Mouse (Mus musculus): ENCODE measurements at regions not wholly inside any gene's neighbourhood (a gene's known extent, or its start where the extent isn't known, plus 50 kb on each side); places are given as distances from the start of the nearest gene placed in this dataset.

- intact Hi-C loops (cut with DNase I), result no loop called here
- no peaks in the 10 kb centered on the region for H3K36me3 ChIP-seq (ENCODE audit: control insufficient read depth, insufficient read depth, low read length)
- no peaks in the 10 kb centered on the region for H3K27me3 ChIP-seq (ENCODE audit: control insufficient read depth, insufficient read depth, low read length)
- no peaks in the 10 kb centered on the region for H3K79me2 ChIP-seq (replicated peaks; ENCODE audit: control insufficient read depth, insufficient read depth, low read length)
- H3K27ac ChIP-seq, result no peak overlapping the region
- no peak for DNase-seq
- H3K4me3 ChIP-seq, result no peak overlapping the region
- no peaks in the 10 kb centered on the region for H3K4me1 ChIP-seq (ENCODE audit: control insufficient read depth, insufficient read depth, low read length)
- TF ChIP-seq EP300 (IDR thresholded peaks at IDR 0.05; ENCODE audit: insufficient read depth, low read depth, low read length) (no peak), POLR2A (IDR thresholded peaks at IDR 0.05; ENCODE audit: insufficient read depth, low read depth, low read length) (no peak)
- 84% methylated on average over 15 of the region's 15 CpGs for WGBS
- H3K9ac ChIP-seq (ENCODE audit: low read depth, low read length), result no peak overlapping the region
Observed at GRCm38 (mm10) chr11:39733434-39734076, 961.4 kb downstream of the Mat2b start.

GRCm38 (mm10) chr11:39723621-39724020 is 971.4 kb downstream of the Mat2b start:
- H3K4me3 ChIP-seq, result no peak overlapping the region
- no peak overlapping the region for H3K9ac ChIP-seq (ENCODE audit: low read depth, low read length)
- TF ChIP-seq CTCF (IDR thresholded peaks at IDR 0.05) (no peak), POLR2A (IDR thresholded peaks at IDR 0.05; ENCODE audit: insufficient read depth, low read depth, low read length) (no peak), EP300 (IDR thresholded peaks at IDR 0.05; ENCODE audit: insufficient read depth, low read depth, low read length) (no peak)
- no peaks in the 10 kb centered on the region for H3K79me2 ChIP-seq (replicated peaks; ENCODE audit: control insufficient read depth, insufficient read depth, low read length)
- H3K36me3 ChIP-seq (ENCODE audit: control insufficient read depth, insufficient read depth, low read length), result no peaks in the 10 kb centered on the region
- H3K4me1 ChIP-seq (ENCODE audit: control insufficient read depth, insufficient read depth, low read length), result no peaks in the 10 kb centered on the region
- H3K27me3 ChIP-seq (ENCODE audit: control insufficient read depth, insufficient read depth, low read length), result no peaks in the 10 kb centered on the region
- DNase-seq, result no peak
- H3K27ac ChIP-seq, result no peak overlapping the region
- intact Hi-C loops (cut with DNase I), result no loop called here

- DNase-seq, result no peak
- TF ChIP-seq POLR2A (IDR thresholded peaks at IDR 0.05; ENCODE audit: insufficient read depth, low read depth, low read length) (no peak), EP300 (IDR thresholded peaks at IDR 0.05; ENCODE audit: insufficient read depth, low read depth, low read length) (no peak), CTCF (IDR thresholded peaks at IDR 0.05) (no peak)
- no peaks in the 10 kb centered on the region for H3K36me3 ChIP-seq (ENCODE audit: control insufficient read depth, insufficient read depth, low read length)
- no peak overlapping the region for H3K9ac ChIP-seq (ENCODE audit: low read depth, low read length)
- H3K4me3 ChIP-seq, result no peak overlapping the region
- H3K4me1 ChIP-seq (ENCODE audit: control insufficient read depth, insufficient read depth, low read length), result no peaks in the 10 kb centered on the region
- no peaks in the 10 kb centered on the region for H3K27me3 ChIP-seq (ENCODE audit: control insufficient read depth, insufficient read depth, low read length)
- H3K27ac ChIP-seq, result no peak overlapping the region
- WGBS, result 58% methylated on average over 2 of the region's 2 CpGs
- intact Hi-C loops (cut with DNase I), result no loop called here
- no peaks in the 10 kb centered on the region for H3K79me2 ChIP-seq (replicated peaks; ENCODE audit: control insufficient read depth, insufficient read depth, low read length)
Observed at GRCm38 (mm10) chr11:39678521-39678920, 1016.5 kb downstream of the Mat2b start.

- Histone ChIP-seq H3K27ac (no peak overlapping the region), H3K36me3 (ENCODE audit: control insufficient read depth, insufficient read depth, low read length) (no peaks in the 10 kb centered on the region), H3K4me3 (no peak overlapping the region), H3K79me2 (replicated peaks; ENCODE audit: control insufficient read depth, insufficient read depth, low read length) (no peaks in the 10 kb centered on the region), H3K9ac (ENCODE audit: low read depth, low read length) (no peak overlapping the region), H3K4me1 (ENCODE audit: control insufficient read depth, insufficient read depth, low read length) (no peaks in the 10 kb centered on the region), H3K27me3 (ENCODE audit: control insufficient read depth, insufficient read depth, low read length) (no peaks in the 10 kb centered on the region)
- intact Hi-C loops (cut with DNase I), result no loop called here
- WGBS, result 81% methylated on average over 5 of the region's 5 CpGs
- TF ChIP-seq POLR2A (IDR thresholded peaks at IDR 0.05; ENCODE audit: insufficient read depth, low read depth, low read length) (no peak), CTCF (IDR thresholded peaks at IDR 0.05) (no peak), EP300 (IDR thresholded peaks at IDR 0.05; ENCODE audit: insufficient read depth, low read depth, low read length) (no peak)
- no peak for DNase-seq
Observed at GRCm38 (mm10) chr11:39653595-39653994, 1041.4 kb downstream of the Mat2b start.

- Histone ChIP-seq H3K36me3 (ENCODE audit: control insufficient read depth, insufficient read depth, low read length) (no peaks in the 10 kb centered on the region), H3K9ac (ENCODE audit: low read depth, low read length) (no peak overlapping the region), H3K27me3 (ENCODE audit: control insufficient read depth, insufficient read depth, low read length) (no peaks in the 10 kb centered on the region), H3K4me3 (no peak overlapping the region), H3K79me2 (replicated peaks; ENCODE audit: control insufficient read depth, insufficient read depth, low read length) (no peaks in the 10 kb centered on the region), H3K27ac (no peak overlapping the region), H3K4me1 (ENCODE audit: control insufficient read depth, insufficient read depth, low read length) (no peaks in the 10 kb centered on the region)
- WGBS, result 79% methylated on average over 1 of the region's 1 CpGs
- TF ChIP-seq EP300 (IDR thresholded peaks at IDR 0.05; ENCODE audit: insufficient read depth, low read depth, low read length) (no peak), CTCF (IDR thresholded peaks at IDR 0.05) (no peak), POLR2A (IDR thresholded peaks at IDR 0.05; ENCODE audit: insufficient read depth, low read depth, low read length) (no peak)
- intact Hi-C loops (cut with DNase I), result no loop called here
- DNase-seq, result no peak
Observed at GRCm38 (mm10) chr11:39619356-39619755, 1075.6 kb downstream of the Mat2b start.

GRCm38 (mm10) chr11:39615843-39616242 is 1079.2 kb downstream of the Mat2b start:
- Histone ChIP-seq H3K4me3 (no peak overlapping the region), H3K36me3 (ENCODE audit: control insufficient read depth, insufficient read depth, low read length) (no peaks in the 10 kb centered on the region), H3K27me3 (ENCODE audit: control insufficient read depth, insufficient read depth, low read length) (no peaks in the 10 kb centered on the region), H3K27ac (no peak overlapping the region), H3K9ac (ENCODE audit: low read depth, low read length) (no peak overlapping the region), H3K4me1 (ENCODE audit: control insufficient read depth, insufficient read depth, low read length) (no peaks in the 10 kb centered on the region), H3K79me2 (replicated peaks; ENCODE audit: control insufficient read depth, insufficient read depth, low read length) (no peaks in the 10 kb centered on the region)
- WGBS, result 74% methylated on average over 3 of the region's 3 CpGs
- DNase-seq, result no peak
- TF ChIP-seq POLR2A (IDR thresholded peaks at IDR 0.05; ENCODE audit: insufficient read depth, low read depth, low read length), result no peak
- no peak for TF ChIP-seq EP300 (IDR thresholded peaks at IDR 0.05; ENCODE audit: insufficient read depth, low read depth, low read length)
- no peak for TF ChIP-seq CTCF (IDR thresholded peaks at IDR 0.05)
- intact Hi-C loops (cut with DNase I), result no loop called here
